Mouse (Mus musculus): ENCODE data around the gene Itga3. TPM values are rescaled to one million over a fixed set of nuclear protein-coding genes. Genes with fewer than 3 reads are reported as not detected.

Itga3 gene
- polyA plus RNA-seq, 1 experiment from 2014 or later: 21.5 TPM

GRCm38 (mm10) chr11:95110081-95110480 lies 33.5 kb upstream of the Itga3 start:
- no peaks in the 10 kb centered on the region for H3K9me3 ChIP-seq (ENCODE audit: control insufficient read depth, low read depth, low read length)
- no peak overlapping the region for H3K4me2 ChIP-seq (replicated peaks; ENCODE audit: low read depth, low read length)
- 91% methylated on average over 7 of the region's 7 CpGs for WGBS
- ATAC-seq (ENCODE audit: insufficient number of reproducible peaks, insufficient read depth, low FRiP score, low read depth): no peak
- H3K9ac ChIP-seq (replicated peaks; ENCODE audit: low read depth, low read length): no peak overlapping the region
- H3K27me3 ChIP-seq (ENCODE audit: control insufficient read depth, insufficient read depth, low read length): no peaks in the 10 kb centered on the region
- H3K27ac ChIP-seq (ENCODE audit: low read length): no peak overlapping the region
- H3K4me1 ChIP-seq (ENCODE audit: control insufficient read depth, insufficient read depth, low read length): peaks cover 13% of the 10 kb centered on the region; the same call in 1 of the 2 replicates
- H3K4me3 ChIP-seq (ENCODE audit: low read depth, low read length): no peak overlapping the region
- no peaks in the 10 kb centered on the region for H3K36me3 ChIP-seq (ENCODE audit: control insufficient read depth, insufficient read depth, low read length)

DNA sequence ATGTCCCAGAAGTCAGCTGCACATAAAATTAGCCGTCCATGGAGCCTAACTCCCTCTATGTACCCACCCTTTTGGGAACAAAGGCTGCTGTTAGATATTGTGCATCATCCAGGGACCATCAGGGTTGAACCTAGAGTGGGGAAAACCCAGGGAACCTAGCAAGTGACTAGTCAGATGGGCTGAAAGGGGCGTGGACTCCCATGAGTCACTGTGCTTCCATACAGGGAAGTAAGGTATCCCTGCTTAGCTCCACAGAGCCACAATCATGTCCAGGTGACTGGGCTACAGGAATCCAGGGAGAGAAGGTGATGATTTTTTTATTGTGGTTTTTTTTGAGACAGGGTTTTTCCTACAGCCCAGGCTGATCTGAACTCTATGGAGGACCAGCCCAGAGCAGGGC lies 32.4 kb upstream of the Itga3 start:
- Histone ChIP-seq H3K4me1 (ENCODE audit: control insufficient read depth, insufficient read depth, low read length) (peaks cover 14% of the 10 kb centered on the region; the same call in 1 of the 2 replicates), H3K27ac (ENCODE audit: low read length) (no peak overlapping the region), H3K9ac (replicated peaks; ENCODE audit: low read depth, low read length) (no peak overlapping the region), H3K9me3 (ENCODE audit: control insufficient read depth, low read depth, low read length) (no peaks in the 10 kb centered on the region), H3K4me2 (replicated peaks; ENCODE audit: low read depth, low read length) (no peak overlapping the region), H3K4me3 (ENCODE audit: low read depth, low read length) (no peak overlapping the region), H3K36me3 (ENCODE audit: control insufficient read depth, insufficient read depth, low read length) (no peaks in the 10 kb centered on the region), H3K27me3 (ENCODE audit: control insufficient read depth, insufficient read depth, low read length) (no peaks in the 10 kb centered on the region)
- 92% methylated on average over 2 of the region's 2 CpGs for WGBS
- no peak for ATAC-seq (ENCODE audit: insufficient number of reproducible peaks, insufficient read depth, low FRiP score, low read depth)

DNA sequence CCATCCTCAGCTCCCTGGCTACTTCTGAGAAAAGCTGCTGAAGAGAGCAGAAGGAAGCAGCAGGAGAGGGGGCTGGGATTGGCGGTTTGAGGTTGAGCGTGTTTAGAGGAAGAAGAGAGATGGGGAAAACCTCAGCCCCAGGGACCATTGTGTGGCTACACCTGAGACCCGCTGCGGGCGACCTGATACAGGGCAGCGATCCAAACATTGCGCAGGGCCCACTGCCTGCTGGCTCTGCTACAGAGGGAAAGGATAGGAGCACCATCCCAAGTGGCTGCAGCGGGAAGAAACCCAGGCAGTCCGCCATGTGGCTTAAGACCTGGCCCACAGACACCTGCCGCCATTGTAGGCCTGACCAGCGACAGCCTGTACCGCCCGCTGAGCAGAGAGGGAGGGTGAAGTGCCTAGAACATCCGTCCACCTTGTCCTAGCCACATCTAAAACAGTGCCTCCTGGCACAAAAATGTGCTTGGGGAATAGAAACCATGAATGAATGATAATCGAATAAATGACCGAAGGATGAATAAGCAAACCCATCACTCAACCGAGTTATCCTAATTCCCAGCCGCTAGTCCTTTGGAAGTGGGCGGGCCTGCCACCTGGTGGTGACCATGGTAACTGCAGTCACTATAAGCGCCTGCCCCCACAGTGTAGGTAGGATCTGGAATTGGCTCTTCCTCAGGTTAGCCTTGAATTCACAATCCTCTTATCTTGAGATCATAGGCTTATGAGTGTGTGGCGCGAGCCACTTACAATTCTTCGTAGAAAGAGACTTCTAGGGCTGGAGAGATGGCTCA lies 30.0 kb upstream of the Itga3 start:
- Histone ChIP-seq H3K4me2 (replicated peaks; ENCODE audit: low read depth, low read length) (no peak overlapping the region), H3K4me3 (ENCODE audit: low read depth, low read length) (no peak overlapping the region), H3K9ac (replicated peaks; ENCODE audit: low read depth, low read length) (no peak overlapping the region), H3K4me1 (ENCODE audit: control insufficient read depth, insufficient read depth, low read length) (peaks cover 14% of the 10 kb centered on the region; the same call in 1 of the 2 replicates), H3K9me3 (ENCODE audit: control insufficient read depth, low read depth, low read length) (no peaks in the 10 kb centered on the region), H3K27me3 (ENCODE audit: control insufficient read depth, insufficient read depth, low read length) (no peaks in the 10 kb centered on the region), H3K27ac (ENCODE audit: low read length) (no peak overlapping the region), H3K36me3 (ENCODE audit: control insufficient read depth, insufficient read depth, low read length) (no peaks in the 10 kb centered on the region)
- ATAC-seq (ENCODE audit: insufficient number of reproducible peaks, insufficient read depth, low FRiP score, low read depth): peak; percentile 24; the same call in 1 of the 2 replicates
- 35% methylated on average over 23 of the region's 23 CpGs for WGBS

GRCm38 (mm10) chr11:95105274-95105874 lies 28.8 kb upstream of the Itga3 start:
- 5% methylated on average over 25 of the region's 25 CpGs for WGBS

GRCm38 (mm10) chr11:95104266-95104665 lies 27.7 kb upstream of the Itga3 start:
- Histone ChIP-seq H3K27me3 (ENCODE audit: control insufficient read depth, insufficient read depth, low read length) (no peaks in the 10 kb centered on the region), H3K27ac (ENCODE audit: low read length) (no peak overlapping the region), H3K4me2 (replicated peaks; ENCODE audit: low read depth, low read length) (no peak overlapping the region), H3K4me3 (ENCODE audit: low read depth, low read length) (no peak overlapping the region), H3K4me1 (ENCODE audit: control insufficient read depth, insufficient read depth, low read length) (peaks cover 21% of the 10 kb centered on the region), H3K9ac (replicated peaks; ENCODE audit: low read depth, low read length) (no peak overlapping the region), H3K9me3 (ENCODE audit: control insufficient read depth, low read depth, low read length) (no peaks in the 10 kb centered on the region), H3K36me3 (ENCODE audit: control insufficient read depth, insufficient read depth, low read length) (no peaks in the 10 kb centered on the region)
- 50% methylated on average over 6 of the region's 6 CpGs for WGBS
- no peak for ATAC-seq (ENCODE audit: insufficient number of reproducible peaks, insufficient read depth, low FRiP score, low read depth)

More at GRCm38 (mm10) chr11:95105274-95105874, 28.8 kb upstream of the Itga3 start:
- H3K27ac ChIP-seq (ENCODE audit: low read length): no peak overlapping the region
- peak overlapping the region; percentile 31 for H3K4me2 ChIP-seq (replicated peaks; ENCODE audit: low read depth, low read length)
- H3K27me3 ChIP-seq (ENCODE audit: control insufficient read depth, insufficient read depth, low read length): no peaks in the 10 kb centered on the region
- ATAC-seq (ENCODE audit: insufficient number of reproducible peaks, insufficient read depth, low FRiP score, low read depth): no peak; the same call in 1 of the 2 replicates
- no peak overlapping the region for H3K9ac ChIP-seq (replicated peaks; ENCODE audit: low read depth, low read length)
- no peaks in the 10 kb centered on the region for H3K36me3 ChIP-seq (ENCODE audit: control insufficient read depth, insufficient read depth, low read length)
- no peaks in the 10 kb centered on the region for H3K9me3 ChIP-seq (ENCODE audit: control insufficient read depth, low read depth, low read length)
- H3K4me3 ChIP-seq (ENCODE audit: low read depth, low read length): no peak overlapping the region
- peaks cover 20% of the 10 kb centered on the region for H3K4me1 ChIP-seq (ENCODE audit: control insufficient read depth, insufficient read depth, low read length)

DNA sequence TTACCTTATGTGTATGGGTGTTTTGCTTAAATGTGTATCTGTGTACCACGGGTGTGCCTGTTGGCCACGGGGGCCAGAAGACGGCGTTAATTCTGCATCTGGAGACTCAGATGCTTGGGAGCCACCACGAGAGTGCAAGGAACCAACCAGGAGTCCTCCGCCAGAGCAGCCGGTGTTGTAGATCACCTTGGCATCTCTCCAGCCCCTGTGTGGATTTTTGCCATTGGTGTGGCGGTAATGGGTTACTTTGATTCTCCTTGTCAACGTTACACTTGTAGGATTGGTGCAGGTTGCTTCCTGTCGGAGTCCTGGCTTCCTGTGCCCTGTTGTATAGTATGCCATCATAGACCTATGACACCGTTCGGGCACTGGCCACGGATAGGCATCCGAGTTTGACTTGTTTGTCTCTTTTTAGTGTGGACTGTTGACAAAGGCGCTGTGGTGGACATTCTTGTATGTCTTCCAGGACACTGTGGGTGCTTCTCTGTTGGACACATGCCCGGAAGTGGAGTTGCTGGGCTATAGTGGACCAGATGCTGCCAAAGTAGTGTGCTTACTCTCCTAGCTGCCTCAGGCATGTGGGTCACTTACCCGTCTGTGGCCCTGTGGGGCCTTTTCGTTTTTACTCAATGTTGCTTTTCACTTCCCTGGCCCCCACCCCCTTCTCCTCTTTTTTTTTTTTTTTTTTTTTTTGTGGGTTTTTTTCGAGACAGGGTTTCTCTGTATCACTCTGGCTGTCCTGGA lies 25.7 kb upstream of the Itga3 start:
- no peaks in the 10 kb centered on the region for H3K9me3 ChIP-seq (ENCODE audit: control insufficient read depth, low read depth, low read length)
- no peak overlapping the region for H3K4me2 ChIP-seq (replicated peaks; ENCODE audit: low read depth, low read length)
- whole genome bisulfite sequencing: 89% methylated on average over 19 of the region's 19 CpGs
- H3K4me3 ChIP-seq (ENCODE audit: low read depth, low read length): no peak overlapping the region
- no peaks in the 10 kb centered on the region for H3K36me3 ChIP-seq (ENCODE audit: control insufficient read depth, insufficient read depth, low read length)
- H3K27ac ChIP-seq (ENCODE audit: low read length): no peak overlapping the region
- peaks cover 32% of the 10 kb centered on the region for H3K4me1 ChIP-seq (ENCODE audit: control insufficient read depth, insufficient read depth, low read length)
- no peak overlapping the region for H3K9ac ChIP-seq (replicated peaks; ENCODE audit: low read depth, low read length)
- no peak for ATAC-seq (ENCODE audit: insufficient number of reproducible peaks, insufficient read depth, low FRiP score, low read depth)
- H3K27me3 ChIP-seq (ENCODE audit: control insufficient read depth, insufficient read depth, low read length): no peaks in the 10 kb centered on the region

GRCm38 (mm10) chr11:95101071-95101788 lies 24.6 kb upstream of the Itga3 start:
- no peaks in the 10 kb centered on the region for H3K27me3 ChIP-seq (ENCODE audit: control insufficient read depth, insufficient read depth, low read length)
- H3K9ac ChIP-seq (replicated peaks; ENCODE audit: low read depth, low read length): no peak overlapping the region
- H3K4me3 ChIP-seq (ENCODE audit: low read depth, low read length): no peak overlapping the region
- no peaks in the 10 kb centered on the region for H3K9me3 ChIP-seq (ENCODE audit: control insufficient read depth, low read depth, low read length)
- WGBS: 25% methylated on average over 16 of the region's 16 CpGs
- H3K4me1 ChIP-seq (ENCODE audit: control insufficient read depth, insufficient read depth, low read length): peaks cover 40% of the 10 kb centered on the region
- H3K27ac ChIP-seq (ENCODE audit: low read length): no peak overlapping the region
- H3K36me3 ChIP-seq (ENCODE audit: control insufficient read depth, insufficient read depth, low read length): no peaks in the 10 kb centered on the region
- ATAC-seq (ENCODE audit: insufficient number of reproducible peaks, insufficient read depth, low FRiP score, low read depth): no peak
- H3K4me2 ChIP-seq (replicated peaks; ENCODE audit: low read depth, low read length): no peak overlapping the region

DNA sequence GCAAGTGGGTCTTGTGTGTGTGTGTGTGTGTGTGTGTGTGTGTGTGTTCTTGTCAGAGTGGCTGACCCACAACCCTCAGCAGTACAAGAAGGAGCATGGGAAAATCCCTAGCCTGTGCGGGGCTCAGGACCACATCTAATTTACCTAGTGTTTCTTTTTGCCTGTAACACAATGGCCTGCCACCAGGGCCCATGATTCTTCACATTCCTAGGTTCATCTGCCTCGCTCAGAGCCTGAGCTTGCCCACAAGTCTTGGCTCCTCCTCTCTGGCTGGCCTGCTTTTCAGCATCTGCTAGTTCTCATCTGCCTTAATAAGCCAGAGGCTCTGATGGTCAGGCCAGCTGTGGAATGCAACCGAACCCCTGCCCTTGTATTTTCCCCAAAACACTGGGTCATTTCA lies 23.8 kb upstream of the Itga3 start:
- WGBS: 43% methylated on average over 3 of the region's 3 CpGs
- Histone ChIP-seq H3K4me1 (ENCODE audit: control insufficient read depth, insufficient read depth, low read length) (peaks cover 34% of the 10 kb centered on the region), H3K27ac (ENCODE audit: low read length) (no peak overlapping the region), H3K27me3 (ENCODE audit: control insufficient read depth, insufficient read depth, low read length) (no peaks in the 10 kb centered on the region), H3K36me3 (ENCODE audit: control insufficient read depth, insufficient read depth, low read length) (no peaks in the 10 kb centered on the region), H3K4me2 (replicated peaks; ENCODE audit: low read depth, low read length) (no peak overlapping the region), H3K9me3 (ENCODE audit: control insufficient read depth, low read depth, low read length) (no peaks in the 10 kb centered on the region), H3K4me3 (ENCODE audit: low read depth, low read length) (no peak overlapping the region), H3K9ac (replicated peaks; ENCODE audit: low read depth, low read length) (no peak overlapping the region)
- ATAC-seq (ENCODE audit: insufficient number of reproducible peaks, insufficient read depth, low FRiP score, low read depth): no peak

Data from stomach, embryonic 14.5 days (tissue).